Mouse (Mus musculus): ENCODE results near the gene Slc40a1.

Gene Slc40a1

GRCm38 (mm10) chr1:45926393-45926763, at the start of gene Slc40a1:
Slc40a1 (minus strand) TSS chr1:45926523.
- DNase-seq (ENCODE audit: low read depth), result no peak

- no peak for DNase-seq (ENCODE audit: low read depth)
Measured at GRCm38 (mm10) chr1:45971314-45971713, 45.0 kb upstream of the Slc40a1 start.

GRCm38 (mm10) chr1:45948988-45949387, 22.7 kb upstream of the Slc40a1 start:
- no peak for DNase-seq (ENCODE audit: low read depth)

DNA sequence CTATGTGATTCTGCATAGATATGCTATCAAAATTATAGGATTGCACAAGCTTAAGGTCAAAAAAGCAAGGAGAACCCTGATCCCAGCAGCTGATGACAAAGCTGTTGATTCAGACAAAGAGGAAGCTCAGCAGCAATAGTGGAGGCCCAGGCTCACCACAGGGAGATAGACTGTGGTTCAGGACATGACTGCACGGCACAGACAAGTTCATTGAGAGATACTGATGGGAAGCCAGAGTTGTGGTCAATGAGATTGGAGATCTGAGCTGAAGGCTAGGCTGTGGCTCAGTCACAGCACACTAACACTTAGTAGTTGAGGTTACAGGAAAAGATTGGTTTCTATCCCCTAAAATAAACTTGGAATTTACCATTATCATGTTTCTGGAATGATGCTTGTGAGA, 21.5 kb upstream of the Slc40a1 start:
- DNase-seq (ENCODE audit: low read depth), result no peak

DNA sequence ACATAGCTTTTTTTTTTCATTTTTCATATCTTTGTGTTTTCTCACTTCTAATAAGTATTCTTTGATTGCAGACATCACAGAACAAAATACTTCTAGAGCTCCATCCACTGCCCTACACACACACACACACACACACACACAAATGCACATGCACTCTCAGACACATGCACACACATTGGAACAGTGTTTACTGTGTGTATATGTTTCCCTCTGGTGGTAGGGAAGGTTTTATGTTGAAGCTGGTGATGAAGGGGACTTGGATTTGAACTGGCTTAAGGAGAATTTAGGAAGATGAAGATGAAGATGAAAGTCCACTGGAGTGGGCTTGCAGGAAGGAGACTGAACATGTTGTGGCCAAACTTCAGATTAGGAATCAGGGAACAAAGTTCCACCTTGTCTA, 4.8 kb upstream of the Slc40a1 start:
- DNase-seq (ENCODE audit: low read depth), result peak; percentile 55

GRCm38 (mm10) chr1:45926911-45927310, 588 bp upstream of the Slc40a1 start:
- no peak for DNase-seq (ENCODE audit: low read depth)

GRCm38 (mm10) chr1:45925500-45926392, 577 bp downstream of the Slc40a1 start:
- DNase-seq (ENCODE audit: low read depth), result peak; percentile 77

- DNase-seq (ENCODE audit: low read depth), result no peak
Measured at GRCm38 (mm10) chr1:45925131-45925499, 1.2 kb downstream of the Slc40a1 start.

DNA sequence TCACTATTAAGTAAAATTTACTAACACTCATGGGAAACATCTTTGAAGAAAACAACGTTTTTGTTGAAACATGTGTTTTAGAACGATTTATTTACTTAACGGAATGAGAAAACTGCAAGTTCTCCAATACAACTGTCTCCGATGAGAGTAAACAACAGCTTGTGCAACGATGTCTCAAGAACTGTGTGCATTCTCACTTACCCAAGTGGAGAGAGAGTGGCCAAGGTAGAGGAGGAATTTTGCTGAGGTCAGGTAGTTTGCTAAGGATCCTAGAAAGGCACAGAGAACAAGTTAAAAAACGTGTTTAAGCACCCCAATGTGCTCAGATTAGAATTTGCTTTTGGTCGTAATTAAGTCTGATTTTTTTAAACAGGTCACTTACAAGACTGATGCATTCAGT, 1.8 kb downstream of the Slc40a1 start:
- DNase-seq (ENCODE audit: low read depth), result no peak

- no peak for DNase-seq (ENCODE audit: low read depth)
Measured at GRCm38 (mm10) chr1:45923306-45923705, 3.0 kb downstream of the Slc40a1 start.

DNA sequence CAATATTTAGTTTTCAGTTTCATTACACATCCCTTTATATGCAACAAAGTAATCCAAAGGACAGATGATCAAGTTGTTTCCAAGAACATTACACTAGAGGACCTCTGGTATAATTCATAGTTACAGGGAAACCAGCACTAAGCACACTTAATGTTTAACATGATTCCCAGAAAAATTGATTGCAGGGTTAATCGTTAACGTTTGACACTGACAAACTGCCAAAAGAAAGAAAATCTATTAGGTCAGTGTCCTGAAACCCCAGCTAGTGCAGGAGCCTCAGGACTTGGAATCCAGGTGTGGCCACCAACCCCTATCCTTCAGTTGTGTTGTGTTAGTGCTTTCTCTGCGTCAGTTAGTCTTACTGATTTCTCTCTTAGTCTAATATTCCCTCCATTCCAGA, 5.6 kb downstream of the Slc40a1 start:
- DNase-seq (ENCODE audit: low read depth), result no peak

DNA sequence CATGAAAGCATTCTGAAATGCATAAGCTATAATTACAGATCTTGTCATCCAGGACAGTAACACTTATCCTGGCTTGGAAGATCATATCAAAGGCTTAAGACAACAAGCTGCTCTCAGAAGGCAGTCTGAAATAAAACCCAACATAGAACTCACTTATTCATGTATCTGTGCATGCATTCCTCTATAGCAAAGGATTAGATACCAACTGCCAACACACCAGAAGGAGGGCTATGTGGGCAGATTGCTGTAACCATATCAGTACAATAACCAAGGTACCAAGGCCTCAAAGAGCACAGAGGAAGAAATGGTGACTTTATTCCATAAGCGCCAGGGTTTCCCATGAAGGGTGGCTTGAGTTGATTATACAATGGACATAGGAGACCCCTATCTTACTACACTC, 6.6 kb downstream of the Slc40a1 start:
- no peak for DNase-seq (ENCODE audit: low read depth)

DNA sequence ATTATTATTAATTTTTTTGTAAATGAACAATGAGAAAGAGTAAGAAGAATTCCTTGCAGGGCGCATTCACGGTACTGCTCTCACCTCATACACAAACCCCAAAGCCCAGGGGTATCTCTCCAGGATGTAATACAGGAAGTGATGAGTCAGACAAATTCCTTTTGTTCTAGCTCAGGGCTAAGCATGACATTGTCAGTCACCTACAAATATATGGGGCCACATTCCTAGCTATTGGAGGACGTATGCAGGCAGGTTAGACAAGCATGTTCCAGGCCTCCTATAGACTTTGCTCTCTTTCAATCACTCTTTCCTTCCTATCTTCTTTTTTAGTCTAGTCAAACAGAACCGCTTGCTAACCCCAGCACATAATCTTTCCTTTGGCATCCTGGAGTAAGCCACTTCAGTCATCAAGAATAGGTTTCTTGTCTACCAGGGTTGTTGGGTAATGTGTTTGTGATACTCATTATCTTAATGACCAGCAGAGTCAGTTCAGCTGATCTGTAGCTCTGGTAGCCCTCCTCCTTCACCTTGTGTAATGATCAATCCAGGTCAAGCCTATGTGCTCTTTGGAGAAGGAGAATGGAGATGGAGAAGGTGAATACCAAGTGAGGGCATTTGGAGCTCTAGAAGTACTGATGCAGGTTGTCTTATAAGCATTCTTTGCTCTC, 9.1 kb downstream of the Slc40a1 start:
- DNase-seq (ENCODE audit: low read depth), result no peak

- no peak for DNase-seq (ENCODE audit: low read depth)
Measured at GRCm38 (mm10) chr1:45916174-45916573, 10.1 kb downstream of the Slc40a1 start.

GRCm38 (mm10) chr1:45914236-45914635, 12.1 kb downstream of the Slc40a1 start:
- no peak for DNase-seq (ENCODE audit: low read depth)

DNA sequence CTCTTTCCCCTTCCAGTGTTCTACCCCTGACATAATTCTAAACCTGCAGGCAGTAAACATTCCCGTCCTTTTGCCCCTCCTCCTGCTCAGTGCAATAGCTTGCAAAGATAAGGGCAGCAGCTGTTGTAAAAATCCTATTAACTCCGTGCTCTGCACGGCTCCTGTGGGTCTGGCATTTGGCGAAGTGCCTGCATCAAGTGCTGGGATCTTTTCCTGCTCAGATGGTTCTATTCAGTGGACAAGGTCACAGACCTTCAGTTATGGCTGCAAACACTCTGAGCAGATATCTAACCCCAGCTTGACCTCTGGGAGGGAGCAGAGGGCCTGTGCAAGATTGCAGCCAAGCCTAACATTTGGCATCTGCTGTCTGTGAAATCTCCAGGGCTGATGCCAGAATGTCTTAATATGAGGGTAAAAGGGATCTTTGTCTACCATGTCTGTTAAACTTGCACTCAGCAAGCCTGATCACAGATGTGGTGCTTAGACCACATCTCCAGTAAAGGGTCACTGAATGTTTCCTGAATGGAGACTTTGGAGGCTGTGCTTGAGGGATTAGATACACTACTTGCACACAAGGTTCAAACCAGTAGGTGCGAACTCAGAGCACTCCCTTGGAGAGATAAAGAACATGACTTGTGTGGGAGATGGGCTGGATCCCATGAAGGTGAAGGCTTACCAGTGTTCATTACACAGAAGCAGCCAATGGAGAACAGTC, 21.1 kb downstream of the Slc40a1 start:
- DNase-seq (ENCODE audit: low read depth), result peak; percentile 24

- no peak for DNase-seq (ENCODE audit: low read depth)
Measured at GRCm38 (mm10) chr1:45904161-45904560, 22.2 kb downstream of the Slc40a1 start.

DNA sequence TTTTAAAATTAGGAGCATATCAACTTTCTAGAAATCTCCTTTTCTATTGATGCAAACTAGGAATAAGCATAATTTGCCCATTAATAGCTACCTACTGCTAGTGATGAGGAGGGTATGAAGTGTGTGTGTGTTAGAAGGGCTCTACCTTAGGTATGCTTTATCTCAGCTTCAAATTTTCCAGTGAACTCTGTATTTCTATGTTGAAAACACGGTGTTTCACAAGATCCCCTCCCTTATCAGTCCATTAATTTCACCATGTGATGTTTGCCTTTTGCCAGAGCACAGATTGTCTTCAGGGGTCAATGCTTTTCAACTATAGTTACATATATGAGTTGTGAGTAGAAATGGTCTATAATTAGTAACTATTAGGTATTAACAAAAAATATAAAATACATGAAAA, 28.3 kb downstream of the Slc40a1 start:
- DNase-seq (ENCODE audit: low read depth), result no peak

DNA sequence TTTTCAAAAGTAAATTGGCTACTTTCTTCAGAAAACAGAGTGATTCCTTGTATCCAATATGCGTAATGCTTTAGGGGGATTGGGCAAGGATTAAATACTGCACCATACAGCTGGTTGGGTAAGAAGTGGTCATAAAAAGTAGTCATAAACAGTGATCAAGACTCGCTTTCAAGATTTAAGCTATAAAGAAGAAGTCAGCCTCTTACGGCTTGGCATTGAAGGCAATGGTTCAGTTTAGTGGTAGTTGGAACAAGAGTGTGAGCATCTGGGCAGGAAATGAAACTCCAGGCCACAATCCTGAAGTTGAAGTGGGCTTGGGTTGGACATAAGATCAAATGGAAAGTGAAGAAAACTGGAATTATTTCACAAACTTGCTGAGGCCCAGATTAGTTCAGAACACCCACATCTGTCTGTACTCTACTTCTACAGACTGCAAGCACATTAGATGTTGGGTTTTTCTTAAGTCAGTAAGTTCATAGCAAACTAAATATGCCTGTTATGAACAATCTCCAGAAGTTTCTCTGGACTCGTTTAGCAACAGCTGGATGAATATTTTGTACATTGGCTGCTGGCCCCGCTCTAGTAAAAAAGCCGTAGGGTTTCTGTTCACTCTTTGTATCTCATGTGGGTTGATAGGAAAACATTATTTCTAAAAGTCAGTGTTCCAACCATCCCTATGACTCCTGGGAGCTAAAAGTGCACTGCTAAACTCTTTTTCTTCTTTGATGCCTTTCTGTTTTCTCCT, 32.0 kb downstream of the Slc40a1 start:
- no peak for DNase-seq (ENCODE audit: low read depth)

GRCm38 (mm10) chr1:45891986-45892385, 34.3 kb downstream of the Slc40a1 start:
- no peak for DNase-seq (ENCODE audit: low read depth)

DNA sequence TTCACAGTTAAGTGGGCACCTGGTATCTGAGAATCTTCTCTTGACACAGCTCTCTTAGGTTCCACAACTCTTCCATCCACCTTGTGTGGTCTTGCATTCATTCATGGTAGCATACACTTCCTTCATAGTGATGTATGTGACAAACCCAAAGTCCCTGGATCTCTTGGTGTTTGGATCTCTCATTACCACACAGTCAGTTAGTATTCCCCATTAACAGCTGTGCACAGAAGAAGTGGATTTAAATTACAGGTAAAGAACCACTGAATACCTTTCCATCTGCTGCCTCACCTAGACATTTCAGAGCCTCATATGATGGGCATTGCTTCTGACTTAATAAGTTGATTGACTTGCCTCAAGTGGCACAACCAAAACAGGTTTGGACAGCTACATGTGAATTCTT, 36.1 kb downstream of the Slc40a1 start, which contains the start of gene Gm5269:
Gene Gm5269, minus strand, starts transcription at position 101 of the 400 bp plus-strand sequence.
- DNase-seq (ENCODE audit: low read depth), result no peak

GRCm38 (mm10) chr1:45886800-45887199, 39.5 kb downstream of the Slc40a1 start:
- DNase-seq (ENCODE audit: low read depth), result no peak
